Mouse (Mus musculus): ENCODE measurements around the gene Gpr27. TPM values are rescaled to one million over a fixed set of nuclear protein-coding genes. Genes with fewer than 3 reads are reported as not detected.

Gene Gpr27
- polyA plus RNA-seq, 1 experiment from 2014 or later = 1.8 TPM

DNA sequence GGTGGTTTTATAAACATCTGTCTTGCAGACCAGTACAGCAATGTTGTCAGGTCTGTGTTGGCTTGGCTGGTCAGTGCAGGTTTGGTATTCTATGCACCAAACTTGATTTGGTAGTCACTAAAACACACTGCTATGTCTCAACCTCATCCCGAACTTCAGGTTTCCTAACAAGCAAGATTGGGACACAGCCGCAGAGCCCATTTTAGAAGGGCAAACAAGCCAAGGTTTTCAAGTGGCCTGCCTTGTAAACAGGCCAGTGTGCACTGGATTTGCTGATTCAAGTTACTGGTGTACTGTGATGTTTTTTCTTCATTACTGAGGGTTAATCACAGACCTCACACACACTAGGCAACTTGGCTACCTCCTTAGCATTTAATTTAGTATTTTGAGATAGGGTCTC lies 36.4 kb upstream of the Gpr27 start:
- Histone ChIP-seq H3K36me3 (ENCODE audit: insufficient read depth, low read length) (no peaks in the 10 kb centered on the region), H3K9ac (replicated peaks; ENCODE audit: low read length) (no peak overlapping the region), H3K4me3 (ENCODE audit: low read length) (no peak overlapping the region), H3K4me1 (ENCODE audit: insufficient read depth, low read length) (0 out of 2 replicates have a peak, but pooled peaks cover 6% of the 10 kb centered on the region), H3K27me3 (ENCODE audit: insufficient read depth, low read length) (no peaks in the 10 kb centered on the region), H3K27ac (ENCODE audit: low read length) (no peak overlapping the region), H3K9me3 (ENCODE audit: low read length) (no peaks in the 10 kb centered on the region), H3K4me2 (replicated peaks; ENCODE audit: low read depth, low read length) (no peak overlapping the region)
- no peak for ATAC-seq (ENCODE audit: low FRiP score, low TSS enrichment)
- 96% methylated on average over 2 of the region's 2 CpGs for WGBS

DNA sequence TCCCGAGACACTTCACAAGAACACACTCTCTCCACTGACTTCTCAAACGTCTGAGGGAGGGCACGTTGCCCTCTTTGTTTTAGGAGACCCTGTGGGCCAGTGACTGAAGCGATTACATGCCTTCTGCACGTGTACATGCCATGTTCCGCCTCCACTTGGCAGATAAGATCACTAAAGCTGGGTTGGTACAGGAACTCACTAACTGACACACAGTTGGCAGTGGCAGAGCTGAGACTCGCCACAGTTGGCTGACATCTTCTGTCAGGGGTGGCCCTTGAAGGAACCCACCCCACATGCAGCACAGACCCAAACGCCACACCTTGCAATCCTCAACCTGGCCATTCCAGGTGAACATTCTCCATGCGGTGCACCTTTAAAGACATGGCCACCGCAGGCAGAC lies 33.9 kb upstream of the Gpr27 start:
- H3K27me3 ChIP-seq (ENCODE audit: insufficient read depth, low read length) = no peaks in the 10 kb centered on the region
- H3K27ac ChIP-seq (ENCODE audit: low read length) = no peak overlapping the region
- H3K4me3 ChIP-seq (ENCODE audit: low read length) = no peak overlapping the region
- no peaks in the 10 kb centered on the region for H3K36me3 ChIP-seq (ENCODE audit: insufficient read depth, low read length)
- no peak overlapping the region for H3K9ac ChIP-seq (replicated peaks; ENCODE audit: low read length)
- 81% methylated on average over 10 of the region's 10 CpGs for WGBS
- no peak for ATAC-seq (ENCODE audit: low FRiP score, low TSS enrichment)
- no peaks in the 10 kb centered on the region for H3K9me3 ChIP-seq (ENCODE audit: low read length)
- 0 out of 2 replicates have a peak, but pooled peaks cover 7% of the 10 kb centered on the region for H3K4me1 ChIP-seq (ENCODE audit: insufficient read depth, low read length)
- H3K4me2 ChIP-seq (replicated peaks; ENCODE audit: low read depth, low read length) = no peak overlapping the region

DNA sequence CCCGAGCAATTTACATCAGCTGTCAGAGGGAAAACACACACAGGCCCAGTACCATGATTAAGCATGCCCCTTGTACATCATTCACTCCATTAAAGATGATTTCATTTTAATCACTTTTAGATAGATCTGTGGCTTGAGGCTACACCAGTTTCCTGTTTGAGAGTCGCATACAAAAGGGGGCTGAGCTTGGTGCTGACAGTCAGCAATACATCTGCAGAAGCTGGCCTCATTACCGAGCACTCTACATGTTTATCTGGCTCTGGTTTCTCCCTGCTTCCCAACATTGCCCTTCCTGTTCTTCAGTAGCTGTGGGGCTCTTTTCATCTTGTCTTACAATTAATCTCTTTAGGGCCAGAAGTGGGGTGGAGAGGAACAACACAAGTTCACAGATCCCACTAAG lies 32.0 kb upstream of the Gpr27 start:
- Histone ChIP-seq H3K4me2 (replicated peaks; ENCODE audit: low read depth, low read length) (no peak overlapping the region), H3K27ac (ENCODE audit: low read length) (no peak overlapping the region), H3K4me1 (ENCODE audit: insufficient read depth, low read length) (peaks cover 12% of the 10 kb centered on the region; the same call in 1 of the 2 replicates), H3K27me3 (ENCODE audit: insufficient read depth, low read length) (no peaks in the 10 kb centered on the region), H3K4me3 (ENCODE audit: low read length) (no peak overlapping the region), H3K9ac (replicated peaks; ENCODE audit: low read length) (no peak overlapping the region), H3K36me3 (ENCODE audit: insufficient read depth, low read length) (no peaks in the 10 kb centered on the region), H3K9me3 (ENCODE audit: low read length) (no peaks in the 10 kb centered on the region)
- WGBS = 30% methylated on average over 3 of the region's 3 CpGs
- ATAC-seq (ENCODE audit: low FRiP score, low TSS enrichment) = no peak

- H3K4me2 ChIP-seq (replicated peaks; ENCODE audit: low read depth, low read length) = no peak overlapping the region
- no peaks in the 10 kb centered on the region for H3K27me3 ChIP-seq (ENCODE audit: insufficient read depth, low read length)
- no peaks in the 10 kb centered on the region for H3K9me3 ChIP-seq (ENCODE audit: low read length)
- H3K27ac ChIP-seq (ENCODE audit: low read length) = no peak overlapping the region
- peaks cover 27% of the 10 kb centered on the region for H3K4me1 ChIP-seq (ENCODE audit: insufficient read depth, low read length)
- no peak for ATAC-seq (ENCODE audit: low FRiP score, low TSS enrichment)
- WGBS = 82% methylated on average over 8 of the region's 8 CpGs
- no peaks in the 10 kb centered on the region for H3K36me3 ChIP-seq (ENCODE audit: insufficient read depth, low read length)
- H3K4me3 ChIP-seq (ENCODE audit: low read length) = no peak overlapping the region
- no peak overlapping the region for H3K9ac ChIP-seq (replicated peaks; ENCODE audit: low read length)
These were observed 29.2 kb upstream of the Gpr27 start for GRCm38 (mm10) chr6:99663232-99663631.

- H3K4me3 ChIP-seq (ENCODE audit: low read length) = peak overlapping the region; percentile 80
- peak overlapping the region; percentile 82 for H3K9ac ChIP-seq (replicated peaks; ENCODE audit: low read length)
- H3K27ac ChIP-seq (ENCODE audit: low read length) = peak overlapping the region; percentile 63
- WGBS = 13% methylated on average over 16 of the region's 16 CpGs
- no peak for ATAC-seq (ENCODE audit: low FRiP score, low TSS enrichment)
- peak overlapping the region; percentile 82 for H3K4me2 ChIP-seq (replicated peaks; ENCODE audit: low read depth, low read length)
- 0 out of 2 replicates have a peak, but pooled peaks cover 3% of the 10 kb centered on the region for H3K27me3 ChIP-seq (ENCODE audit: insufficient read depth, low read length)
- H3K9me3 ChIP-seq (ENCODE audit: low read length) = no peaks in the 10 kb centered on the region
- peaks cover 32% of the 10 kb centered on the region for H3K4me1 ChIP-seq (ENCODE audit: insufficient read depth, low read length)
- no peaks in the 10 kb centered on the region for H3K36me3 ChIP-seq (ENCODE audit: insufficient read depth, low read length)
These were observed 26.8 kb upstream of the Gpr27 start for GRCm38 (mm10) chr6:99665457-99666317.

GRCm38 (mm10) chr6:99666318-99667171 lies 25.9 kb upstream of the Gpr27 start, which contains the start of the genes Eif4e3 and Gm20696:
Eif4e3 (minus strand) TSS chr6:99666771.
Gm20696 (minus strand) TSS chr6:99666797.
- ATAC-seq (ENCODE audit: low FRiP score, low TSS enrichment) = peak; percentile 91
- under 1% methylated on average over 60 of the region's 75 CpGs for WGBS
- Histone ChIP-seq H3K9me3 (ENCODE audit: low read length) (no peaks in the 10 kb centered on the region), H3K9ac (replicated peaks; ENCODE audit: low read length) (peak within 1 kb of the TSS; percentile 82), H3K36me3 (ENCODE audit: insufficient read depth, low read length) (no peaks in the 10 kb centered on the region), H3K27me3 (ENCODE audit: insufficient read depth, low read length) (0 out of 2 replicates have a peak, but pooled peaks cover 3% of the 10 kb centered on the region), H3K4me2 (replicated peaks; ENCODE audit: low read depth, low read length) (peak within 1 kb of the TSS; percentile 82), H3K27ac (ENCODE audit: low read length) (peak within 1 kb of the TSS; percentile 63), H3K4me1 (ENCODE audit: insufficient read depth, low read length) (peaks cover 28% of the 10 kb centered on the region), H3K4me3 (ENCODE audit: low read length) (peak within 1 kb of the TSS; percentile 80)

- Histone ChIP-seq H3K9ac (replicated peaks; ENCODE audit: low read length) (peak overlapping the region; percentile 82), H3K27me3 (ENCODE audit: insufficient read depth, low read length) (0 out of 2 replicates have a peak, but pooled peaks cover 3% of the 10 kb centered on the region), H3K4me3 (ENCODE audit: low read length) (peak overlapping the region; percentile 80), H3K4me1 (ENCODE audit: insufficient read depth, low read length) (peaks cover 28% of the 10 kb centered on the region), H3K4me2 (replicated peaks; ENCODE audit: low read depth, low read length) (peak overlapping the region; percentile 82), H3K36me3 (ENCODE audit: insufficient read depth, low read length) (no peaks in the 10 kb centered on the region), H3K27ac (ENCODE audit: low read length) (peak overlapping the region; percentile 61; the same call in 1 of the 2 replicates), H3K9me3 (ENCODE audit: low read length) (no peaks in the 10 kb centered on the region)
- WGBS = 25% methylated on average over 8 of the region's 8 CpGs
- ATAC-seq (ENCODE audit: low FRiP score, low TSS enrichment) = peak; percentile 25; the same call in 1 of the 2 replicates
These were observed 25.2 kb upstream of the Gpr27 start for GRCm38 (mm10) chr6:99667290-99667689.

DNA sequence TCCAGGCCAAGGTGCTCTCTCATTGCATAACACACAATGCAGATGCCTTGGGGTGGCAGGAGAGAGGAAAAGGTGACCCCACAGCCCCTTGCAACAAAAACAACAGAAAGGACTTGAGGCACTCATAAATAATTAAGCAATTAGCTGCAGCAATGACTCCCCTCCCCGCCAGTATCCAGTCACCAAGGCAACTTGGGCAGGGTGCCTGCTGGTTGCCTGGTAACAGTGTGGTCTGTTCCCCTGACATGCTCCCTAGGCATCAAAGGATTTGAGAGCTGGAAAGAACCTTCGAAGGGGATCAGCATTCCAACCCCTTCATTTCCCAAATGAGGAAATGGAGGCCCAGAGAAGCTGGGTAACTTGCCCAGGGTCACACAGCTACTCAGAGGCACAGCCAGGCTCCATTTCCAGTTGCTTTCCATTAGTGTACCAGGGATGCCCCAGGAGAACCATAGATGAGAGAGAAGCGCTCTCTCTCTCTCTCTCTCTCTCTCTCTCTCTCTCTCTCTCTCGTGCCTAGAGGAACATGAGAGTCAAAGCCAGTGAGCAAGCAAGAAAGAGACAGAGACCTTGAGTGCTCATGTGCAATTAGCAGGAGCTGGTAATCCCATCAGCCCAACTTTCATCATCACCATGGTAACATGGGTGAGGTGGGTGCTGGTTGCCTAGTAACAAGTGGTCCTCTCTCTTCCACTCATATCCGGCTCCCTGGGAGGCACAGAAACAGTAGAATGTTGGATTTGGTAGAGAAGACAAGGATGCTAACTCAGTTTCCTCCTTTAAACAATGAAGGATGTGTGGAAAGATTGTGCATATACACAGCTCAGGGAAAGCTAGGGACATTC lies 22.8 kb upstream of the Gpr27 start:
- Histone ChIP-seq H3K4me2 (replicated peaks; ENCODE audit: low read depth, low read length) (no peak overlapping the region), H3K36me3 (ENCODE audit: insufficient read depth, low read length) (no peaks in the 10 kb centered on the region), H3K4me3 (ENCODE audit: low read length) (no peak overlapping the region), H3K4me1 (ENCODE audit: insufficient read depth, low read length) (peaks cover 28% of the 10 kb centered on the region), H3K27ac (ENCODE audit: low read length) (no peak overlapping the region), H3K9ac (replicated peaks; ENCODE audit: low read length) (no peak overlapping the region), H3K9me3 (ENCODE audit: low read length) (no peaks in the 10 kb centered on the region), H3K27me3 (ENCODE audit: insufficient read depth, low read length) (0 out of 2 replicates have a peak, but pooled peaks cover 3% of the 10 kb centered on the region)
- no peak for ATAC-seq (ENCODE audit: low FRiP score, low TSS enrichment)
- 36% methylated on average over 5 of the region's 5 CpGs for whole genome bisulfite sequencing
